Comparison of ENCODE assay signal across 13 mouse cellular contexts in genomic region chr4:134061166-134061830, GRCm38 (mm10). TPM values are rescaled to one million over a fixed set of nuclear protein-coding genes. Genes with fewer than 3 reads are reported as not detected.
DNase-seq lines count a peak whose midpoint lies in the region; ATAC-seq and TF ChIP-seq lines count a peak whose summit lies in the region.
"Had no signal": no experiment of that assay in that cellular context is flagged by ENCODE, and none has a peak within 500 bp of the region (broad histone marks: within the 10 kb centered on the region; RNA-seq: fewer than 3 reads in every experiment).

No protein-coding gene starts in this region.

- no peaks in the 10 kb centered on the region for H3K36me3 ChIP-seq in lung, postnatal 0 days (ENCODE audit: insufficient read depth, low read length)
- peaks cover 0 to 3% of the 10 kb centered on the region in 2 experiments; a peak in 2 of 4 replicates for H3K36me3 ChIP-seq in MEL (ENCODE audit: control insufficient read depth in 1 of 2, insufficient read depth in 2 of 2, low read length in 2 of 2)
- H3K36me3 ChIP-seq in hindbrain, embryonic 13.5 days = no peaks in the 10 kb centered on the region
- H3K36me3 ChIP-seq: midbrain, embryonic 10.5 days had no signal

- no peaks in the 10 kb centered on the region for H3K79me2 ChIP-seq in MEL (ENCODE audit: control insufficient read depth, insufficient read depth, low read length, poor library complexity)

- TF ChIP-seq POLR2A in lung, adult 2 months (IDR thresholded peaks at IDR 0.05; ENCODE audit: borderline replicate concordance, extremely low read depth, low read depth, low read length) = no peak
- peak in 1 of 2 experiments; percentile 37; a peak in 1 of 4 replicates for TF ChIP-seq POLR2A in MEL (IDR thresholded peaks at IDR 0.05; ENCODE audit: control insufficient read depth in 1 of 2, insufficient read depth in 1 of 2, low read depth in 1 of 2, low read length in 2 of 2, poor library complexity in 1 of 2)

- no peak overlapping the region for H3K4me3 ChIP-seq in lung, postnatal 0 days (ENCODE audit: low read depth, low read length)
- H3K4me3 ChIP-seq in lung, adult 2 months (replicated peaks; ENCODE audit: extremely low read depth, low read depth, low read length) = no peak overlapping the region
- H3K4me3 ChIP-seq in MEL (ENCODE audit: control insufficient read depth in 1 of 2, insufficient read depth in 1 of 2, low read depth in 2 of 2, low read length in 2 of 2) = peak overlapping the region; percentile 43 to 53; a peak in 3 of 4 replicates
- H3K4me3 ChIP-seq in hindbrain, embryonic 13.5 days = no peak overlapping the region
- H3K4me3 ChIP-seq: gastrocnemius, adult 2 months; midbrain, embryonic 10.5 days had no signal

- no peak overlapping the region for H3K4me2 ChIP-seq in lung, postnatal 0 days (replicated peaks; ENCODE audit: low read depth, low read length)
- H3K4me2 ChIP-seq in hindbrain, embryonic 13.5 days = no peak overlapping the region

- ATAC-seq in lung, postnatal 0 days = 0 out of 2 replicates have a peak, but pooled peaks have one; percentile 13
- ATAC-seq in hindbrain, embryonic 13.5 days (ENCODE audit: low FRiP score) = no peak
- no peak for ATAC-seq in megakaryocyte, adult 5-6 weeks (ENCODE audit: poor library complexity, severe bottlenecking)

- peak overlapping the region; percentile 2; the same call in 1 of the 2 replicates for H3K27ac ChIP-seq in lung, postnatal 0 days (ENCODE audit: low read length)
- peak overlapping the region; percentile 20 for H3K27ac ChIP-seq in MEL (ENCODE audit: control insufficient read depth, low read depth, low read length)
- no peak overlapping the region for H3K27ac ChIP-seq in hindbrain, embryonic 13.5 days
- H3K27ac ChIP-seq: gastrocnemius, adult 2 months; midbrain, embryonic 10.5 days had no signal

- no peaks in the 10 kb centered on the region for H3K4me1 ChIP-seq in lung, postnatal 0 days (ENCODE audit: insufficient read depth, low read depth, low read length)
- no peaks in the 10 kb centered on the region for H3K4me1 ChIP-seq in lung, adult 2 months (ENCODE audit: control insufficient read depth, insufficient read depth, low read length)
- peaks cover 3 to 18% of the 10 kb centered on the region in 2 experiments for H3K4me1 ChIP-seq in MEL (ENCODE audit: control insufficient read depth in 1 of 2, insufficient read depth in 2 of 2, low read length in 2 of 2)
- H3K4me1 ChIP-seq in hindbrain, embryonic 13.5 days (replicated peaks) = peaks cover 5% of the 10 kb centered on the region; the same call in 1 of the 2 replicates

- H3K27me3 ChIP-seq in lung, postnatal 0 days (replicated peaks; ENCODE audit: insufficient read depth, low read length) = no peaks in the 10 kb centered on the region
- no peaks in the 10 kb centered on the region for H3K27me3 ChIP-seq in MEL (ENCODE audit: control insufficient read depth in 1 of 2, insufficient read depth in 2 of 2, low read length in 2 of 2)
- H3K27me3 ChIP-seq in hindbrain, embryonic 13.5 days = peaks cover 53% of the 10 kb centered on the region

- no peak for TF ChIP-seq RAD21 in MEL (IDR thresholded peaks at IDR 0.05; ENCODE audit: low read depth, low read length)

- 50% methylated on average over 18 of the region's 18 CpGs for WGBS in lung, postnatal 0 days
- WGBS in lung, adult 2 months = 52% methylated on average over 18 of the region's 18 CpGs
- WGBS in hindbrain, embryonic 13.5 days = 64% methylated on average over 18 of the region's 18 CpGs

- no peak for TF ChIP-seq CTCF in lung, postnatal 0 days (IDR thresholded peaks at IDR 0.05)
- no peak for TF ChIP-seq CTCF in lung, adult 2 months (IDR thresholded peaks at IDR 0.05; ENCODE audit: insufficient read depth, low read length)
- no peak for TF ChIP-seq CTCF in MEL (IDR thresholded peaks at IDR 0.05 in 2 of 3, conservative IDR thresholded peaks at IDR 0.05 in 1 of 3; ENCODE audit: control insufficient read depth in 1 of 3, insufficient read depth in 1 of 3, low read depth in 2 of 3, low read length in 3 of 3, poor library complexity in 1 of 3, severe bottlenecking in 1 of 3)

- no peak for TF ChIP-seq EP300 in lung, postnatal 0 days (IDR thresholded peaks at IDR 0.05)
- TF ChIP-seq EP300 in MEL (IDR thresholded peaks at IDR 0.05; ENCODE audit: low read depth in 1 of 2, low read length in 2 of 2) = no peak

- no peak overlapping the region for H3K9ac ChIP-seq in lung, postnatal 0 days (replicated peaks; ENCODE audit: low read depth)
- H3K9ac ChIP-seq in MEL (ENCODE audit: control insufficient read depth, low read depth, low read length, poor library complexity, severe bottlenecking) = 0 out of 2 replicates have a peak overlapping the region, but pooled peaks have one; percentile 16
- H3K9ac ChIP-seq in hindbrain, embryonic 13.5 days = no peak overlapping the region

- H3K9me3 ChIP-seq in lung, postnatal 0 days (ENCODE audit: low read length) = no peaks in the 10 kb centered on the region
- no peaks in the 10 kb centered on the region for H3K9me3 ChIP-seq in MEL (replicated peaks; ENCODE audit: insufficient read depth, low read length)
- no peaks in the 10 kb centered on the region for H3K9me3 ChIP-seq in hindbrain, embryonic 13.5 days
- H3K9me3 ChIP-seq: midbrain, embryonic 10.5 days had no signal

- peak; percentile 20 for DNase-seq in lung, postnatal 0 days (ENCODE audit: low spot score)
- DNase-seq in lung, adult 2 months = no peak
- DNase-seq in MEL (ENCODE audit: low read depth, low spot score) = peak; percentile 88
- peak; percentile 27 for DNase-seq in kidney, postnatal 14 days
- DNase-seq in thymus, postnatal 36 days = peak; percentile 70 to 76
- DNase-seq: cerebellum, adult 11-12 months; gastrocnemius, adult 2 months had no signal

TF ChIP-seq in MEL, 35 proteins besides CTCF, POLR2A, EP300 and RAD21 (continues in another document):
- TF ChIP-seq ETS1 (IDR thresholded peaks at IDR 0.05; ENCODE audit: low read depth, low read length) (peak; percentile 15; the same call in 1 of the 2 replicates), TAL1 (IDR thresholded peaks at IDR 0.05; ENCODE audit: low read length) (no peak), ZMIZ1 (IDR thresholded peaks at IDR 0.05; ENCODE audit: low read depth, low read length) (no peak), BHLHE40 (IDR thresholded peaks at IDR 0.05; ENCODE audit: borderline replicate concordance, low read depth, low read length) (no peak), MXI1 (IDR thresholded peaks at IDR 0.05; ENCODE audit: low read depth, low read length) (no peak), GATA1 (IDR thresholded peaks at IDR 0.05; ENCODE audit: low read depth, low read length) (peak; percentile 19; the same call in 1 of the 2 replicates), ELF1 (IDR thresholded peaks at IDR 0.05; ENCODE audit: low read depth, low read length) (peak; percentile 80), ZKSCAN1 (IDR thresholded peaks at IDR 0.05; ENCODE audit: low read depth, low read length) (no peak)

RNA-seq across cellular contexts. Expression of gene Crybg2, which starts 0.7 kb away (rescaled TPM):
- 2.8 and 3.1 TPM in 2 replicates for polyA plus RNA-seq in lung, postnatal 0 days (2015; fragmentation: Nextera tagmentation; extraction: Ambion mirVana)
- 7.2 and 14.7 TPM in 2 replicates for polyA plus RNA-seq in lung, adult 2 months (2012; rRNA removed)
- 0.65 and 0.72 TPM in 2 replicates for total RNA-seq in MEL (2012; rRNA removed)
- polyA plus RNA-seq in MEL (2012; ENCODE audit: insufficient read depth in 1 of 2, insufficient read length in 2 of 2, low read depth in 1 of 2, low replicate concordance in 2 of 2, missing spikeins in 1 of 2) = 1 to 10 TPM in 1 of 2 experiments, not detected in 1; 2.3 TPM
- 0.49 and 1.1 TPM in 2 replicates for polyA plus RNA-seq in hindbrain, embryonic 13.5 days (2015; fragmentation: Nextera tagmentation; extraction: Ambion mirVana)
- 1.1 and 1.9 TPM in 2 replicates for total RNA-seq in megakaryocyte, adult 5-6 weeks (2015)
- 0.04 and 0.15 TPM in 2 replicates for total RNA-seq in megakaryocyte, adult 5-6 weeks (2017)
- total RNA-seq: gastrocnemius, adult 2 months had no signal

RNA-seq across cellular contexts. Expression of gene Zfp683, which starts 7.7 kb away (rescaled TPM):
- not detected in 2 replicates for polyA plus RNA-seq in lung, postnatal 0 days (2015; fragmentation: Nextera tagmentation; extraction: Ambion mirVana)
- polyA plus RNA-seq in lung, adult 2 months (2012; rRNA removed) = 0.27 and 0.58 TPM in 2 replicates
- total RNA-seq in MEL (2012; rRNA removed) = not detected in 2 replicates
- not detected for polyA plus RNA-seq in MEL (2012; ENCODE audit: insufficient read depth in 1 of 2, insufficient read length in 2 of 2, low read depth in 1 of 2, low replicate concordance in 2 of 2, missing spikeins in 1 of 2)
- polyA plus RNA-seq in hindbrain, embryonic 13.5 days (2015; fragmentation: Nextera tagmentation; extraction: Ambion mirVana) = not detected in 2 replicates
- 0.20 and 0.66 TPM in 2 replicates for total RNA-seq in megakaryocyte, adult 5-6 weeks (2015)
- not detected in 2 replicates for total RNA-seq in megakaryocyte, adult 5-6 weeks (2017)
- total RNA-seq: gastrocnemius, adult 2 months; hematopoietic stem cell, adult 5-6 weeks; left cerebral cortex, postnatal 10 days had no signal
- polyA plus RNA-seq: liver, embryonic 16.5 days; midbrain, embryonic 10.5 days had no signal

RNA-seq across cellular contexts. Expression of gene Cd52, which starts 33.6 kb away (rescaled TPM):
- polyA plus RNA-seq in lung, postnatal 0 days (2015; fragmentation: Nextera tagmentation; extraction: Ambion mirVana) = 65.8 and 65.9 TPM in 2 replicates
- polyA plus RNA-seq in lung, adult 2 months (2012; rRNA removed) = 52.8 and 76.5 TPM in 2 replicates
- total RNA-seq in MEL (2012; rRNA removed) = 0.52 and 1.3 TPM in 2 replicates
- under 1 TPM in 1 of 2 experiments, not detected in 1; 0.86 TPM for polyA plus RNA-seq in MEL (2012; ENCODE audit: insufficient read depth in 1 of 2, insufficient read length in 2 of 2, low read depth in 1 of 2, low replicate concordance in 2 of 2, missing spikeins in 1 of 2)
- 3.9 TPM in 2 replicates for polyA plus RNA-seq in hindbrain, embryonic 13.5 days (2015; fragmentation: Nextera tagmentation; extraction: Ambion mirVana)
- 2,426 and 2,524 TPM in 2 replicates for total RNA-seq in megakaryocyte, adult 5-6 weeks (2015)
- 3,236 and 3,524 TPM in 2 replicates for total RNA-seq in megakaryocyte, adult 5-6 weeks (2017)

RNA-seq across cellular contexts. Expression of gene Ubxn11, which starts 41.1 kb away (rescaled TPM):
- polyA plus RNA-seq in lung, postnatal 0 days (2015; fragmentation: Nextera tagmentation; extraction: Ambion mirVana) = 10.3 and 11.3 TPM in 2 replicates
- 28.8 and 30.0 TPM in 2 replicates for polyA plus RNA-seq in lung, adult 2 months (2012; rRNA removed)
- total RNA-seq in MEL (2012; rRNA removed) = 2.6 and 5.4 TPM in 2 replicates
- 10 to 100 TPM in 1 of 2 experiments, not detected in 1; 11.9 TPM for polyA plus RNA-seq in MEL (2012; ENCODE audit: insufficient read depth in 1 of 2, insufficient read length in 2 of 2, low read depth in 1 of 2, low replicate concordance in 2 of 2, missing spikeins in 1 of 2)
- polyA plus RNA-seq in hindbrain, embryonic 13.5 days (2015; fragmentation: Nextera tagmentation; extraction: Ambion mirVana) = 14.7 and 16.0 TPM in 2 replicates
- 0.89 and 1.8 TPM in 2 replicates for total RNA-seq in megakaryocyte, adult 5-6 weeks (2015)
- 1.7 and 2.9 TPM in 2 replicates for total RNA-seq in megakaryocyte, adult 5-6 weeks (2017)

RNA-seq across cellular contexts. Expression of gene Lin28a, which starts 42.7 kb away (rescaled TPM):
- polyA plus RNA-seq in lung, postnatal 0 days (2015; fragmentation: Nextera tagmentation; extraction: Ambion mirVana) = 0.19 TPM in 1 of 2 replicates, not detected in the other
- 0.06 TPM in 1 of 2 replicates, not detected in the other for polyA plus RNA-seq in lung, adult 2 months (2012; rRNA removed)
- total RNA-seq in MEL (2012; rRNA removed) = not detected in 2 replicates
- under 1 TPM in 1 of 2 experiments, not detected in 1; 0.01 TPM for polyA plus RNA-seq in MEL (2012; ENCODE audit: insufficient read depth in 1 of 2, insufficient read length in 2 of 2, low read depth in 1 of 2, low replicate concordance in 2 of 2, missing spikeins in 1 of 2)
- polyA plus RNA-seq in hindbrain, embryonic 13.5 days (2015; fragmentation: Nextera tagmentation; extraction: Ambion mirVana) = 0.17 and 0.31 TPM in 2 replicates
- 4.8 TPM in 2 replicates for total RNA-seq in megakaryocyte, adult 5-6 weeks (2015)
- total RNA-seq in megakaryocyte, adult 5-6 weeks (2017) = 30.8 and 36.5 TPM in 2 replicates
- total RNA-seq: left cerebral cortex, postnatal 10 days had no signal

Comparison
In these comparisons a context has a peak if more than half of its experiments do, and no peak if none do; other contexts are left out.
1. H3K4me3 ChIP-seq: peak in MEL (2 of 2); none in lung, postnatal 0 days (single experiment), lung, adult 2 months (single experiment) and hindbrain, embryonic 13.5 days (single experiment).
2. RNA of gene Cd52, which starts 33.6 kb away (polyA plus RNA-seq): 52.8 to 76.5 TPM in lung, adult 2 months and 65.8 to 65.9 TPM in lung, postnatal 0 days; 3.9 TPM in hindbrain, embryonic 13.5 days and 0.86 TPM in MEL; every median in the first group is over 10 times any median in the second.